Mouse (Mus musculus) neutrophil, adult 65 days (primary cell): ENCODE data around the gene Zfr2. TPM values are rescaled to one million over a fixed set of nuclear protein-coding genes. Genes with fewer than 3 reads are reported as not detected.

ENCODE experiments used
- total RNA-seq: library from RNA; stranded (reverse); gene quantifications from 2 replicates; pipeline ENCODE4 v1.2.4, GENCODE M21; 2023

The Zfr2 gene
- total RNA-seq: 0.14 and 0.54 TPM in 2 replicates

GRCm38 (mm10) chr10:81232580-81233225, at the start of gene Zfr2:
Gene Zfr2 (plus strand): TSS chr10:81233155.

GRCm38 (mm10) chr10:81183805-81184204, 49.1 kb upstream of the Zfr2 start, which contains the start of gene 4930442H23Rik:
Gene 4930442H23Rik (minus strand): TSS chr10:81183849.

GRCm38 (mm10) chr10:81201807-81202758, 30.9 kb upstream of the Zfr2 start, which contains the start of gene Nmrk2:
Gene Nmrk2 (minus strand): TSS chr10:81202051.

GRCm38 (mm10) chr10:81230438-81231332, 2.3 kb upstream of the Zfr2 start, which contains the start of gene Atcay:
Gene Atcay (minus strand): TSS chr10:81230833.

GRCm38 (mm10) chr10:81252424-81253419, 19.8 kb downstream of the Zfr2 start, which contains the start of gene Matk:
Gene Matk (plus strand): TSS chr10:81252935.

GRCm38 (mm10) chr10:81266211-81267105, 33.5 kb downstream of the Zfr2 start, which contains the start of the genes Mrpl54 and Apba3:
Gene Mrpl54 (minus strand): TSS chr10:81266934.
Gene Apba3 (plus strand): TSS chr10:81266960.

GRCm38 (mm10) chr10:81291511-81292104, 58.7 kb downstream of the Zfr2 start, which contains the start of gene Tjp3:
Gene Tjp3 (minus strand): TSS chr10:81291581.

GRCm38 (mm10) chr10:81292554-81293333, 59.8 kb downstream of the Zfr2 start, which contains the start of gene Pip5k1c:
Gene Pip5k1c (plus strand): TSS chr10:81292963.

Other genes starting within 250 kb of the Zfr2 start
- 0.23 and 0.92 TPM in 2 replicates for gene Gng7, start 218.2 kb upstream of the Zfr2 start, total RNA-seq
- gene Diras1, start 207.5 kb upstream of the Zfr2 start, total RNA-seq: not detected in 2 replicates
- 11.5 and 13.1 TPM in 2 replicates for gene Slc39a3, start 195.7 kb upstream of the Zfr2 start, total RNA-seq
- 47.2 and 56.7 TPM in 2 replicates for gene Sgta, start 173.0 kb upstream of the Zfr2 start, total RNA-seq
- gene Thop1, start 163.1 kb upstream of the Zfr2 start, total RNA-seq: 4.0 TPM in 2 replicates
- 0.25 and 0.34 TPM in 2 replicates for gene Creb3l3, start 134.3 kb upstream of the Zfr2 start, total RNA-seq
- gene Map2k2, start 127.2 kb upstream of the Zfr2 start, total RNA-seq: 72.4 and 96.2 TPM in 2 replicates
- gene Zbtb7a, start 97.9 kb upstream of the Zfr2 start, total RNA-seq: 58.8 and 72.8 TPM in 2 replicates
- 27.7 and 33.9 TPM in 2 replicates for gene Pias4, start 65.2 kb upstream of the Zfr2 start, total RNA-seq
- gene Eef2, start 56.5 kb upstream of the Zfr2 start, total RNA-seq: 599 and 665 TPM in 2 replicates
- gene Dapk3, start 50.1 kb upstream of the Zfr2 start, total RNA-seq: 22.3 and 31.6 TPM in 2 replicates
- gene 4930442H23Rik, start 49.3 kb upstream of the Zfr2 start, total RNA-seq: not detected in 2 replicates
- gene Nmrk2, start 31.1 kb upstream of the Zfr2 start, total RNA-seq: not detected in 2 replicates
- gene Atcay, start 2.3 kb upstream of the Zfr2 start, total RNA-seq: not detected in 2 replicates
- gene Matk, start 19.8 kb downstream of the Zfr2 start, total RNA-seq: 5.3 and 8.3 TPM in 2 replicates
- gene Mrpl54, start 33.8 kb downstream of the Zfr2 start, total RNA-seq: 20.7 and 28.0 TPM in 2 replicates
- gene Apba3, start 33.8 kb downstream of the Zfr2 start, total RNA-seq: 21.8 and 26.0 TPM in 2 replicates
- gene Tjp3, start 58.4 kb downstream of the Zfr2 start, total RNA-seq: 6.9 and 8.6 TPM in 2 replicates
- 89.4 and 124 TPM in 2 replicates for gene Pip5k1c, start 59.8 kb downstream of the Zfr2 start, total RNA-seq
- gene Cactin, start 87.9 kb downstream of the Zfr2 start, total RNA-seq: 26.4 and 33.1 TPM in 2 replicates
- gene Tbxa2r, start 95.6 kb downstream of the Zfr2 start, total RNA-seq: 0.47 TPM in 1 of 2 replicates, not detected in the other
- not detected in 2 replicates for gene Gipc3, start 110.1 kb downstream of the Zfr2 start, total RNA-seq
- 38.3 and 47.1 TPM in 2 replicates for gene Hmg20b, start 117.3 kb downstream of the Zfr2 start, total RNA-seq
- 26.6 and 28.7 TPM in 2 replicates for gene Mfsd12, start 124.3 kb downstream of the Zfr2 start, total RNA-seq
- gene 4930404N11Rik, start 132.7 kb downstream of the Zfr2 start, total RNA-seq: 6.0 and 7.1 TPM in 2 replicates
- 50.3 and 54.1 TPM in 2 replicates for gene Fzr1, start 145.4 kb downstream of the Zfr2 start, total RNA-seq
- 22.1 and 26.0 TPM in 2 replicates for gene Dohh, start 151.3 kb downstream of the Zfr2 start, total RNA-seq
- gene Gm48551, start 151.3 kb downstream of the Zfr2 start, total RNA-seq: 2.0 and 2.2 TPM in 2 replicates
- 0.91 TPM in 1 of 2 replicates, not detected in the other for gene Gm48552, start 155.8 kb downstream of the Zfr2 start, total RNA-seq
- gene Smim24, start 159.9 kb downstream of the Zfr2 start, total RNA-seq: 5.1 and 6.8 TPM in 2 replicates
- 60.2 and 61.9 TPM in 2 replicates for gene Nfic, start 222.5 kb downstream of the Zfr2 start, total RNA-seq
- gene Celf5, start 249.6 kb downstream of the Zfr2 start, total RNA-seq: not detected in 2 replicates